Mouse (Mus musculus) liver, embryonic 14.5 days (tissue): ENCODE measurements at regions not wholly inside any gene's neighbourhood (a gene's known extent, or its start where the extent isn't known, plus 50 kb on each side); places are given as distances from the start of the nearest gene placed in this dataset.

Experiments used
- ATAC-seq: fragments of 200-750 bp; cut with Nextera tagmentation; 2 replicates; pipeline ENCODE4 v1.8.0; 2017; ENCODE audit warnings: moderate number of reproducible peaks, mild to moderate bottlenecking, moderate library complexity; ENCODE audit not compliant: insufficient read depth
- DNase-seq, 3 experiments: peaks; one replicate each; pipeline ENCODE4 v3.0.0-alpha.2; 2012 to 2013; ENCODE audit warnings: low read depth in 3 of 3, low spot score in 3 of 3
- H3K27ac ChIP-seq: fragments of 300-500 bp; sonication (generic); 2 replicates; pipeline ENCODE4 v1.5.1; 2014; ENCODE audit warnings: moderate library complexity, mild to moderate bottlenecking, control low read depth, inconsistent platforms
- H3K27me3 ChIP-seq: fragments of 300-500 bp; sonication (generic); 2 replicates; pipeline ENCODE4 v1.6.1; 2014; ENCODE audit warnings: mild to moderate bottlenecking, low read length, moderate library complexity; ENCODE audit not compliant: control insufficient read depth, insufficient read depth
- H3K36me3 ChIP-seq: fragments of 300-500 bp; sonication (generic); replicated peaks from 2 replicates; pipeline ENCODE4 v1.6.1; 2014; ENCODE audit warnings: low read depth; ENCODE audit not compliant: control insufficient read depth, insufficient read depth
- H3K4me1 ChIP-seq, 2 experiments: fragments of 200-500 bp in 1 of 2; fragments of 300-500 bp in 1 of 2; sonication (generic) in 1 of 2; replicated peaks; 2 replicates each; pipeline ENCODE4 v1.6.1; 2012 to 2014; ENCODE audit warnings: antibody characterized with exemption in 1 of 2, inconsistent platforms in 1 of 2, low read length in 1 of 2; ENCODE audit not compliant: control insufficient read depth in 2 of 2, insufficient read depth in 2 of 2
- H3K4me2 ChIP-seq: fragments of 300-500 bp; sonication (generic); 2 replicates; pipeline ENCODE4 v1.6.1; 2014; ENCODE audit warnings: low read depth, mild to moderate bottlenecking, control low read depth, moderate library complexity
- H3K4me3 ChIP-seq, 2 experiments: fragments of 200-500 bp in 1 of 2; fragments of 300-500 bp in 1 of 2; sonication (generic) in 1 of 2; 2 replicates each; pipeline ENCODE4 v1.5.1; 2012 to 2014; ENCODE audit warnings: low read depth in 2 of 2, low read length in 2 of 2, mild to moderate bottlenecking in 2 of 2, control low read depth in 1 of 2, inconsistent platforms in 1 of 2, moderate library complexity in 1 of 2; ENCODE audit not compliant: insufficient read depth in 1 of 2
- H3K9ac ChIP-seq: fragments of 300-500 bp; sonication (generic); replicated peaks from 2 replicates; pipeline ENCODE4 v1.6.1; 2014; ENCODE audit warnings: mild to moderate bottlenecking, control low read depth, moderate library complexity
- H3K9me3 ChIP-seq: fragments of 300-500 bp; sonication (generic); 2 replicates; pipeline ENCODE4 v1.6.1; 2016; ENCODE audit warnings: low read length, mixed read lengths; ENCODE audit not compliant: control insufficient read depth
- CTCF ChIP-seq: IDR thresholded peaks from 2 replicates; pipeline ENCODE4 v1.5.1; 2016; ENCODE audit warnings: antibody characterized with exemption, low read depth, control low read depth
- EP300 ChIP-seq: IDR thresholded peaks from 2 replicates; pipeline ENCODE4 v1.6.1; 2016; ENCODE audit warnings: antibody characterized with exemption, low read depth
- WGBS: fragments of 180-500 bp; shearing (Covaris S2); extraction: QIAGEN DNeasy Blood & Tissue Kit; methylation state at CpG from one replicate; pipeline ENCODE4 v1.1.7; 2014; ENCODE audit not compliant: insufficient replicate concordance; 5-methylcytosine and 5-hydroxymethylcytosine counted together

DNA sequence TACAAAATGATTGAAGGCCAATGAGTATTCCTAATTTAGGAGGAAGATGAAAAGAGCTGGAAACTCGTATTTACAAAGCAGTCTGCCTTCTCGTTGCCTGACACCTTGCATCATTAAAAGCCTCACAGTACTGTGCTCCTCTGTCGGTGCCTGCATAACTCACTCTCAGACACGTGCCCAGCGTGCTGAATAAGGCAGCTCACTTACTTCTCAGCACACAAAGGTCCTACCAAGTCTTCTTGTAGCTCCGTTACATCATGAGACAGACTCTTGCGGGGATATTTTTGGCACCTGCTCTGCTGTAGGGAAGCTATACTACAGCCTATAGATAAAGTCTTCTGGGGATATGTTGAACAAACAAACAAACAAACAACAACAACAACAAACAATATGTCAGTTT is 400.0 kb upstream of the Atp11b start:
- WGBS: 60% methylated on average over 7 of the region's 7 CpGs
- Histone ChIP-seq H3K36me3 (no peaks in the 10 kb centered on the region), H3K27me3 (no peaks in the 10 kb centered on the region), H3K4me1 (no peaks in the 10 kb centered on the region), H3K4me3 (no peak overlapping the region), H3K9ac (no peak overlapping the region), H3K9me3 (no peaks in the 10 kb centered on the region), H3K4me2 (no peak overlapping the region), H3K27ac (no peak overlapping the region)
- TF ChIP-seq EP300: no peak
- no peak for DNase-seq
- ATAC-seq: no peak

- 60% methylated on average over 5 of the region's 5 CpGs for WGBS
- ATAC-seq: no peak
Observed at GRCm38 (mm10) chr3:35354356-35354755, 399.6 kb upstream of the Atp11b start.

DNA sequence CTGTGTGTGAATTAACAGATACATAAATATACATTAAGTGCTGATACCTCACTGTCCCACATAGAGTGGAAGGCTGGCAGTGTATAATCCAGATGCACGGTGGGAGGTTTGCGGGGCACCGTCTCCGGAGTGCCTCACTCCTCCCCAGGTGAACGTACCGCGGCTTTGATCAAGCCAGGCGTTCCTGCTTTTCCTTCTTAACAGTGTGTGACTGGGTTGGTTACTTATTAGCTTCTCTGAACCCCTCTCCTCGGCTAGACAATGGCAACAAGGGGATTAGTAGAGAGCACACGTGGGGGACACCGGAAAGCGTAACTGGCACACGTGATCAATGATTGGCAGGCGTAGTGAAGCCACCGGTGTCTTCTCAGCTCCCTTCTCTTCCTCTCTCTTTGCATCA is 396.8 kb upstream of the Atp11b start:
- Histone ChIP-seq H3K27ac (no peak overlapping the region), H3K4me1 (no peaks in the 10 kb centered on the region), H3K36me3 (no peaks in the 10 kb centered on the region), H3K4me2 (no peak overlapping the region), H3K27me3 (no peaks in the 10 kb centered on the region), H3K9ac (no peak overlapping the region), H3K4me3 (no peak overlapping the region), H3K9me3 (no peaks in the 10 kb centered on the region)
- WGBS: 76% methylated on average over 15 of the region's 15 CpGs
- ATAC-seq (no peak), DNase-seq (no peak)
- TF ChIP-seq CTCF (no peak), EP300 (no peak)

More at GRCm38 (mm10) chr3:35354356-35354755, 399.6 kb upstream of the Atp11b start:
- Histone ChIP-seq H3K36me3 (no peaks in the 10 kb centered on the region), H3K4me3 (no peak overlapping the region), H3K27me3 (no peaks in the 10 kb centered on the region), H3K9ac (no peak overlapping the region), H3K9me3 (no peaks in the 10 kb centered on the region), H3K27ac (no peak overlapping the region), H3K4me1 (no peaks in the 10 kb centered on the region), H3K4me2 (no peak overlapping the region)
- DNase-seq: no peak
- TF ChIP-seq EP300 (no peak), CTCF (no peak)

DNA sequence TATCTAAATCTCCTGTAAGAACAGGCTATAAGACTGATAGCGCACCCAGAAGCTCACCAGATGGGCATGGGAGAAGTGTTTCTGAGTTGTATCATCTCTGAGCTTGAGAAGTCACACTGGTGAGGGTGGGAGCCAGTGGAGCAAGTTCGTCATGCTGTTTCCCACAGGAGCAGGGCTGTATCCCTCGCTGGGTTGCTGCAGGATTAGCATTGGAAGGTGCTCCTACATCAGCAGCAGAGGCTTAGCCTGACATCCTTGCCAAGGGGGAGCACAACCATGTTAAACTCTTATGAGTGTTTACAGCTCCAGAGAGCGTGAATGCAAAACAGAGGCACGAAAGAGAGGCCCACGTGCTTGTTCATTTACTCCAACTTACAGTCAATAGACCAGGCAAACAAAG is 395.4 kb upstream of the Atp11b start:
- Histone ChIP-seq H3K4me3 (no peak overlapping the region), H3K27ac (no peak overlapping the region), H3K9ac (no peak overlapping the region), H3K4me2 (no peak overlapping the region), H3K9me3 (no peaks in the 10 kb centered on the region), H3K4me1 (no peaks in the 10 kb centered on the region), H3K36me3 (no peaks in the 10 kb centered on the region), H3K27me3 (no peaks in the 10 kb centered on the region)
- DNase-seq: no peak
- TF ChIP-seq EP300 (no peak), CTCF (no peak)
- no peak for ATAC-seq
- WGBS: 50% methylated on average over 6 of the region's 6 CpGs

DNA sequence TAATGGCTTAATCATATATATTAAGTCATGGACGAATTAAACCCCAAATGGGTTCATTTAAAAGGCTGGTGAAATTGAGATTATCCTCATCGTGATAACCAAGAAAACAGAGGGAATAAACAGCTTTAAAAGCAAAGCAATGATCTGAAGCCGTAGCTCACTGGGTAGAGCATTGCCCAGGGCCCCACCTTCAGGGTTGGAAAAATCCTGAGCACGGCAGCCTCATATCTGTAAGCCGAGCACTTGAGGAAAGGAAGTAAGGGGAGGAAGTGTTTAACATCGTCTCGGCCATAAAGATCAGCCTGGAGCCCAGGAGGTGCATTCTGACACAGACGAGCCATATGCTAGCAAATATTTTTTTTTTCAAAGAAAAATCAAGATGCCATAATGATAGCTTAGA is 394.6 kb upstream of the Atp11b start:
- Histone ChIP-seq H3K36me3 (no peaks in the 10 kb centered on the region), H3K27me3 (no peaks in the 10 kb centered on the region), H3K4me1 (no peaks in the 10 kb centered on the region), H3K27ac (no peak overlapping the region), H3K4me3 (no peak overlapping the region), H3K9ac (no peak overlapping the region), H3K9me3 (no peaks in the 10 kb centered on the region), H3K4me2 (no peak overlapping the region)
- no peak for DNase-seq
- no peak for TF ChIP-seq CTCF
- no peak for TF ChIP-seq EP300
- WGBS: 18% methylated on average over 8 of the region's 8 CpGs
- no peak for ATAC-seq

GRCm38 (mm10) chr3:35360515-35360914 is 393.4 kb upstream of the Atp11b start:
- H3K4me2 ChIP-seq: no peak overlapping the region
- no peak for ATAC-seq
- H3K36me3 ChIP-seq: no peaks in the 10 kb centered on the region

More at GRCm38 (mm10) chr3:35360515-35360914, 393.4 kb upstream of the Atp11b start:
- DNase-seq: no peak
- no peak overlapping the region for H3K9ac ChIP-seq
- H3K9me3 ChIP-seq: no peaks in the 10 kb centered on the region
- TF ChIP-seq EP300: no peak
- no peak for TF ChIP-seq CTCF
- H3K4me1 ChIP-seq: no peaks in the 10 kb centered on the region
- H3K27me3 ChIP-seq: no peaks in the 10 kb centered on the region
- no peak overlapping the region for H3K27ac ChIP-seq
- H3K4me3 ChIP-seq: no peak overlapping the region
